Mouse (Mus musculus) kidney, postnatal 0 days (tissue): ENCODE data around the gene Camk2b. TPM values are rescaled to one million over a fixed set of nuclear protein-coding genes. Genes with fewer than 3 reads are reported as not detected.

Source experiments
- ATAC-seq: fragments of 200-750 bp; cut with Nextera tagmentation; replicated peaks from 2 replicates; pipeline ENCODE4 v1.8.0; 2017; ENCODE audit warnings: low read depth, moderate number of reproducible peaks, moderate TSS enrichment, moderate library complexity; ENCODE audit not compliant: low FRiP score
- DNase-seq: peaks from one replicate; pipeline ENCODE4 v3.0.0-alpha.2; 2016; ENCODE audit warnings: low spot score
- H3K27ac ChIP-seq: fragments of 300-500 bp; sonication (generic); 2 replicates; pipeline ENCODE4 v1.5.1; 2014; ENCODE audit warnings: mild to moderate bottlenecking
- H3K27me3 ChIP-seq: fragments of 300-500 bp; sonication (generic); 2 replicates; pipeline ENCODE4 v1.6.1; 2014; ENCODE audit warnings: low read length, mixed read lengths; ENCODE audit not compliant: insufficient read depth
- H3K36me3 ChIP-seq: fragments of 300-500 bp; sonication (generic); 2 replicates; pipeline ENCODE4 v1.6.1; 2014; ENCODE audit warnings: low read length, mixed read lengths; ENCODE audit not compliant: insufficient read depth
- H3K4me1 ChIP-seq: fragments of 300-500 bp; sonication (generic); replicated peaks from 2 replicates; pipeline ENCODE4 v1.6.1; 2014; ENCODE audit warnings: antibody characterized with exemption, low read length, mixed read lengths; ENCODE audit not compliant: insufficient read depth
- H3K4me2 ChIP-seq: fragments of 300-500 bp; sonication (generic); 2 replicates; pipeline ENCODE4 v1.6.1; 2014; ENCODE audit warnings: mild to moderate bottlenecking, low read length, moderate library complexity, mixed read lengths
- H3K4me3 ChIP-seq: fragments of 300-500 bp; sonication (generic); replicated peaks from 2 replicates; pipeline ENCODE4 v1.5.1; 2014; ENCODE audit warnings: low read depth, low read length
- H3K9ac ChIP-seq: fragments of 300-500 bp; sonication (generic); 2 replicates; pipeline ENCODE4 v1.6.1; 2014; ENCODE audit warnings: low read depth, low read length
- H3K9me3 ChIP-seq: fragments of 300-500 bp; sonication (generic); replicated peaks from 2 replicates; pipeline ENCODE4 v1.6.1; 2016; ENCODE audit warnings: low read length, inconsistent platforms, mixed read lengths
- CTCF ChIP-seq: IDR thresholded peaks from 2 replicates; pipeline ENCODE4 v1.5.1; 2016; ENCODE audit warnings: antibody characterized with exemption, low read depth, mild to moderate bottlenecking, moderate library complexity
- WGBS: fragments of 180-500 bp; shearing (Covaris S2); extraction: QIAGEN DNeasy Blood & Tissue Kit; methylation state at CpG from one replicate; pipeline ENCODE4 v1.1.7; 2014; 5-methylcytosine and 5-hydroxymethylcytosine counted together
- polyA plus RNA-seq: library from polyadenylated mRNA; unstranded; fragments of >200 nt; fragmentation: Nextera tagmentation; extraction: Ambion mirVana; gene quantifications from 2 replicates; pipeline ENCODE4 v1.2.1, GENCODE M21; 2015

Camk2b gene
- polyA plus RNA-seq, 1 experiment from 2014 or later: 3.3 TPM

DNA sequence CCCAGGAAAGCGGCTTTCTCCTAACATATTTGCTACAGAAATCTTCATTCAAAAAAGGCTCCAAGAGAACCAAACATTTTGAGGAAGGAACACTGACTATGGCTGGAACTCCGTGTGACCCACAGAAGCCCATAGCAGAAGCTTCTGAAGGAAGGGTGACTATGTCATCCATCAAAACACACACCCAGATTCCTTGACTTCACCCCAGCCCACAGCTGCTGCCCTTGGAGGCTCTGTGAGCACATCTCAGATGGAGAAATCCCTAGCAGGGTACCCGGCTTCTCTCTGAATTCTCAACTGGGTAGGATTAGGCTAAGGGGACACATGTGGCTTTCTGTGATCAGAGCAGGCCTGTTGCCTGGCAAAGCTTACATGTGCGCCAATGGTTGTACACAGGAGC is 29.7 kb downstream of the Camk2b start:
- Histone ChIP-seq H3K9ac (no peak overlapping the region), H3K27ac (no peak overlapping the region), H3K4me3 (no peak overlapping the region), H3K4me2 (no peak overlapping the region), H3K9me3 (no peaks in the 10 kb centered on the region), H3K4me1 (no peaks in the 10 kb centered on the region), H3K27me3 (no peaks in the 10 kb centered on the region), H3K36me3 (no peaks in the 10 kb centered on the region)
- ATAC-seq (no peak), DNase-seq (no peak)
- 86% methylated on average over 4 of the region's 4 CpGs for WGBS
- TF ChIP-seq CTCF: no peak

DNA sequence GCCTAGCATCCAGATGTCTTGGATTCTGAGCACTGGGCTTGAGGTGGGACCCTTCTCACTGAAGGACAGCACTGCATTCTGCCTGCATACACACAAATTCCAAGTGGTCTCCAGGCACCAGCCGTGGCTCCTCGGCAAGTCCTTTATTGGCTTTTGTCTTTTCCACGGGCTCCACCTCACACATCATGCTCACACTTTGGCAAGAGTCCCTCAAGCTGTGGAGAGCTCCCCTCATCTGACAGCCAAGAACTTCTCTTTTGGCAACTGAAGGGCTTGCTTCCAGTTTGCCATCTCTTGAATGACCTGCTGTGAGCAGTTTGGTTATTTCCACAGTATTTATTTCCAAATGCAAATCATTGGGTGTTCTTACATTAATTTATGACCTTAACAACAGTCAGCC is 30.6 kb downstream of the Camk2b start:
- DNase-seq: no peak
- H3K4me3 ChIP-seq: no peak overlapping the region
- 86% methylated on average over 3 of the region's 3 CpGs for WGBS
- no peaks in the 10 kb centered on the region for H3K9me3 ChIP-seq
- no peaks in the 10 kb centered on the region for H3K27me3 ChIP-seq
- ATAC-seq: no peak
- no peak overlapping the region for H3K4me2 ChIP-seq
- H3K27ac ChIP-seq: no peak overlapping the region
- H3K36me3 ChIP-seq: no peaks in the 10 kb centered on the region
- no peak overlapping the region for H3K9ac ChIP-seq
- no peak for TF ChIP-seq CTCF
- H3K4me1 ChIP-seq: no peaks in the 10 kb centered on the region

DNA sequence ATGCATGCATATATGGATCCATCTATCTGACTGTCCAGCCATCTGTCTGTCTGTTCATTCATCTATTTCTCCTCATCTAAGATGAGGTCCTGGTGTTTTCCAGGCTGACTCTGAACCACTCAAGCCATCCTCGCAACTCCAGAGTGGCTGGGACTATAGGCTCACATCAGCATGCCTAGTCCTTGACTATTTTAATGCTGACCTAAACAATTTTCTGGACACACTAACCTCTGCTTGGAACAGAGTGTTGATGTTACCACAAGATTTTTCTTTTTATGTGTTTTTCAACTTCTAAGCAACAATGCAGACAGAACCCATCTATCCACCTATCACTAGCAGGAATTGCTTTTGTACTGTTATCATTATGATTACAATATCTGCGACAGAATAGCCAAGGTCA is 31.4 kb downstream of the Camk2b start:
- H3K4me3 ChIP-seq: no peak overlapping the region
- no peak for DNase-seq
- TF ChIP-seq CTCF: no peak
- H3K4me2 ChIP-seq: no peak overlapping the region
- no peaks in the 10 kb centered on the region for H3K36me3 ChIP-seq
- no peak overlapping the region for H3K27ac ChIP-seq
- no peaks in the 10 kb centered on the region for H3K9me3 ChIP-seq
- H3K4me1 ChIP-seq: no peaks in the 10 kb centered on the region
- 89% methylated on average over 2 of the region's 2 CpGs for WGBS
- H3K27me3 ChIP-seq: no peaks in the 10 kb centered on the region
- H3K9ac ChIP-seq: no peak overlapping the region
- ATAC-seq: no peak

DNA sequence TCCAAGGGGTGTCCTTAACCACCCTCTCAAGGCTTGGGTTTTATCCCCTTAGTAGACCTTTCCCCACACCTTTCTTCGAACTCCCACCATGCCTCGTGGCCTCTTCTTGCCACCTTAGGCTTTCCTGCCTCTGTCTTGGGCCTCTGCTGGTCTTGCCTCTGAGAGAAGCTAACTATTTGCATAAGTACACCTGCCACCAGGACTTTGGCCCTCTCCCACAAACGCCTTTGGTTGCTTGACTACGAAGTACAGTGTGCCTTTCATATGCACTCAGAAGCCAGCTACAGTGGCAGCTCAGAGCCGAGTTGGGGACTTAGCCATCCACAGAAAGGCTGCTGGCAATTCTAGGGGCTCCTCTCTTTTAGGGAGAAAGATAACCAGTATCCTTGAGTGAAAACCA is 32.4 kb downstream of the Camk2b start:
- ATAC-seq: no peak
- Histone ChIP-seq H3K36me3 (no peaks in the 10 kb centered on the region), H3K4me1 (no peaks in the 10 kb centered on the region), H3K27me3 (no peaks in the 10 kb centered on the region), H3K9me3 (no peaks in the 10 kb centered on the region), H3K27ac (no peak overlapping the region), H3K4me3 (no peak overlapping the region), H3K9ac (no peak overlapping the region), H3K4me2 (no peak overlapping the region)
- no peak for TF ChIP-seq CTCF
- WGBS: 84% methylated on average over 5 of the region's 5 CpGs
- DNase-seq: no peak

DNA sequence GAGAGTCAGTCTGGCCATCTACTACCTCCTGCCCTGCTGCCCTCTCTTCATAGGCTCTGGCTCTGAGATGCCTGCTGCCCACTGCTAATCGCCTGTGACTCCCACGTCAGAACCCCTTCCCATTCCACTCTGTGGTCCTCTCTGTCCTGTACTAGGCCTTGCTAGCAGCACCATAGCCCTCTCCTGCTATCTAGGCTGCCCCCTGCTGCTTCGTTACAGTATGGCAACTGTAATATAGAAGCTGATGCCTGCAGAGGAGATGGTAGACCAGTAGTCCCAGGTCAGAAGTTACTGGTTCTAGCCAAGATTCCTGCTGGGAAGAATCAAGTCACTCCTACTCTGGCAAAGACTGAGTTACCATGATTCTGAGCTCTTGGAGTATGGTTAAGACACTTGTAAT is 33.0 kb downstream of the Camk2b start:
- ATAC-seq (no peak), DNase-seq (peak; percentile 27)
- no peak overlapping the region for H3K9ac ChIP-seq
- 76% methylated on average over 3 of the region's 3 CpGs for WGBS
- H3K4me3 ChIP-seq: no peak overlapping the region
- no peaks in the 10 kb centered on the region for H3K36me3 ChIP-seq
- H3K27ac ChIP-seq: no peak overlapping the region
- H3K4me2 ChIP-seq: no peak overlapping the region
- no peaks in the 10 kb centered on the region for H3K4me1 ChIP-seq
- no peaks in the 10 kb centered on the region for H3K27me3 ChIP-seq
- no peaks in the 10 kb centered on the region for H3K9me3 ChIP-seq
- TF ChIP-seq CTCF: peak; percentile 66

DNA sequence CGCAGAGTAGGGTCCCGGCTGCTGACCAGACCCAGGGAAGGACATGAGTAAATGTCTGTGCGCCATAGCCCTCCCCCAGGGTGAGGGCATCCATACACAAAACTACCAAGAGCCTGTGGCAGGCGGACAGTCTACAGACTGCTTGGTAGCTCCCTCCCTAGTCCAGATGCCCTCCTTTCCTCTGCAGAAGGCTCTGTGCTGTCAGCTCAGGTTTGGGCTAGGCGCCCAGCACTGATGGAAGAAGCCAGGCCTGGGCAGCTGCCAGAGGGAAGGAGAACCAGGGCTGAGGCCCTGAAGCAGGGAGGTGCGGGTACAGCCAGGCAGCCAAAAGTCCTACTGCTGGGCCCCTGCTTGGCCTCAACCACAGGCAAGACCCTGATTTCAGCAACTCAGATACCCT is 35.5 kb downstream of the Camk2b start:
- DNase-seq: no peak
- Histone ChIP-seq H3K4me3 (no peak overlapping the region), H3K4me1 (no peaks in the 10 kb centered on the region)

DNA sequence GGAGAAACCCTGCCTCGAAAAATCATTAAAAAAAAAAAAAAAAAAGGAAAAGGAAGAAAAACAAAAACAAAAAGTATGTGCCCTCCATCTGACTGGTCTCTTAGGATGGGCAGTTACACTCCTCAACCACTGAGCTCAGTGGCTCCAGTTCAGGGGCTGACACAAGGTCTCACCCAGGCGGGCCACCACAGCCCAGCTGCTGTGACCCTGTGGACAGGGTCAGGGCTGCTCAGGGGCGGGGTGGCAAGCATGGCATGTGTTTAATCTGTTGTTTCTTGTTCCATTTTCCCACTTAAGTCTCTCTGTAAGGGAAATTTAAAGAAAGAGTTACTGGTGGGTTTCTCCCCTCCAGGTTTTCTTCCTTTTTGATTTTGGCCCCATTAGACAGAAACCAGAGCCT is 36.4 kb downstream of the Camk2b start:
- Histone ChIP-seq H3K27me3 (no peaks in the 10 kb centered on the region), H3K9me3 (no peaks in the 10 kb centered on the region), H3K4me3 (no peak overlapping the region), H3K36me3 (no peaks in the 10 kb centered on the region), H3K4me2 (no peak overlapping the region), H3K27ac (no peak overlapping the region), H3K4me1 (no peaks in the 10 kb centered on the region), H3K9ac (no peak overlapping the region)
- no peak for TF ChIP-seq CTCF
- DNase-seq: no peak
- 56% methylated on average over 3 of the region's 3 CpGs for WGBS
- no peak for ATAC-seq

More for the DNA sequence above, 35.5 kb downstream of the Camk2b start:
- H3K9me3 ChIP-seq: no peaks in the 10 kb centered on the region
- WGBS: 87% methylated on average over 6 of the region's 6 CpGs
- H3K9ac ChIP-seq: no peak overlapping the region
- H3K27ac ChIP-seq: no peak overlapping the region
- no peaks in the 10 kb centered on the region for H3K36me3 ChIP-seq
- no peak for TF ChIP-seq CTCF
- no peaks in the 10 kb centered on the region for H3K27me3 ChIP-seq
- no peak overlapping the region for H3K4me2 ChIP-seq
- ATAC-seq: no peak
